Mouse (Mus musculus) ES-Bruce4 (cell line): ENCODE data around the gene Sipa1l1.

Experiments used
- CTCF ChIP-seq: IDR thresholded peaks from one replicate; pipeline ENCODE4 v1.8.1; 2011; ENCODE audit warnings: low read depth, low read length
- EP300 ChIP-seq: IDR thresholded peaks from 2 replicates; pipeline ENCODE4 v1.6.1; 2011; ENCODE audit warnings: low read depth, low read length; ENCODE audit not compliant: insufficient read depth
- POLR2A ChIP-seq: IDR thresholded peaks from one replicate; pipeline ENCODE4 v1.8.1; 2011; ENCODE audit warnings: low read length; ENCODE audit not compliant: insufficient read depth

GRCm38 (mm10) chr12:82256921-82257500, 87.9 kb downstream of the Sipa1l1 start:
- TF ChIP-seq EP300 (no peak), POLR2A (no peak), CTCF (no peak)
